Mouse (Mus musculus) thymus, adult 18-20 months (tissue): ENCODE data around the gene Pdk2.

Experiments
- DNase-seq, 2 experiments: peaks; one replicate each; pipeline ENCODE4 v3.0.0; 2022; ENCODE audit warnings: mixed read lengths in 2 of 2

Gene Pdk2

GRCm38 (mm10) chr11:95070140-95071107 lies 29.3 kb upstream of the Pdk2 start:
- DNase-seq = no peak

DNA sequence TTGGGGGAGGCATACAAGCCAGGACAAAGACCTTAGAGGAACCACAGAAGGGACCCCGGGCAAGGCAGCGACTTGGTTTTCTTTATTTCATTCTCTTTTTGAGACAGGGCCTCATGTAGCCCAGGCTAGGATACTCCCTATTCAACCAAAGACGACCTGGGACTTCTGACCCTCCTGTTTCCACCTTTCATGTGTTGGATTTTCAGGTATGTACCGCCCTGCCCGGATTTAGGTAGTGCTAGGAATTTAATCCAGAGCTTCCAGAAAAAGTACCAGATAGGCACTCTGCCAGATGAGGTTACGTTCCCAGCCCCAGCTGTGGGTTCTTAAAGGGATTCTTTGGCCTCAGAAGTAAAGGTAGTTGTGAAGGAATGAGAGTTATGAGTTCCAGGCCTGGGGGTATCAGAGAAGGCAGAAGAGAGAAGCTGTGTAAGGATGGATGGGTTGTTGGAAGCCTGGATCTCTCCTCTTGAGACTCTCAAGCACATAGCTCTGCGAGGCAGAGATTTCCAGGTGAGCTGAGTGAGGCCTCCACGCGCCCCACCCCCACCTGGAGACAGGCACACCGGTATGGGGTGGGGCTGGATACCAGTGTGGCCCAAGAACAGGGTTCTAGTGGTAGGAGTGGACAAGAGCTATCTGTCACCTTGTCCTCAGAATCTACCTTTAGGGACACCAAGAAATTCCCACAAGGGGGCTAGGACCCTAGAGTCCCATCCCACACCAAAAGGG lies 28.2 kb upstream of the Pdk2 start:
- DNase-seq = no peak

- DNase-seq = no peak
Measured at GRCm38 (mm10) chr11:95056768-95057501, 15.8 kb upstream of the Pdk2 start.

DNA sequence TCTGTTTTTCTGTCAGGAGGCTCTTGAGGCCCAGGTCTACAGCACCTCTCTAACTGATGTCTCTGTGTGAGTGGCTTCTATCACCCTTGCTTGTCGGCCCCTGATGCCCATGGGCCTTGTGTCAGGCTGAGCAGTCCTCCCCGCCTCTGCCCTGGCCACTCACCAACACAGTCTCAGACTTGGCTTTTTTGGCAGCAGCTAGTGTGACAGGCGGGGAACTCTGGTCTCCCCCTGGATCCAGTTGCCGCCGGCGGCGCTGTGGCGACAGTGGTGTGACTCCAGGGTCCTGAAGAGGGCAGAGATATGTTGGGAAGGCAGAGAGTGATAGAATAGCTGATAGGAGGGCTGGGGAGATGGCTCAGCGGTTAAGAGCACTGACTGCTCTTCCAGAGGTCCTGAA lies 11.9 kb upstream of the Pdk2 start:
- no peak for DNase-seq

GRCm38 (mm10) chr11:95046980-95047680 lies 6.0 kb upstream of the Pdk2 start:
- DNase-seq = peak in 1 of 2 experiments; percentile 35

DNA sequence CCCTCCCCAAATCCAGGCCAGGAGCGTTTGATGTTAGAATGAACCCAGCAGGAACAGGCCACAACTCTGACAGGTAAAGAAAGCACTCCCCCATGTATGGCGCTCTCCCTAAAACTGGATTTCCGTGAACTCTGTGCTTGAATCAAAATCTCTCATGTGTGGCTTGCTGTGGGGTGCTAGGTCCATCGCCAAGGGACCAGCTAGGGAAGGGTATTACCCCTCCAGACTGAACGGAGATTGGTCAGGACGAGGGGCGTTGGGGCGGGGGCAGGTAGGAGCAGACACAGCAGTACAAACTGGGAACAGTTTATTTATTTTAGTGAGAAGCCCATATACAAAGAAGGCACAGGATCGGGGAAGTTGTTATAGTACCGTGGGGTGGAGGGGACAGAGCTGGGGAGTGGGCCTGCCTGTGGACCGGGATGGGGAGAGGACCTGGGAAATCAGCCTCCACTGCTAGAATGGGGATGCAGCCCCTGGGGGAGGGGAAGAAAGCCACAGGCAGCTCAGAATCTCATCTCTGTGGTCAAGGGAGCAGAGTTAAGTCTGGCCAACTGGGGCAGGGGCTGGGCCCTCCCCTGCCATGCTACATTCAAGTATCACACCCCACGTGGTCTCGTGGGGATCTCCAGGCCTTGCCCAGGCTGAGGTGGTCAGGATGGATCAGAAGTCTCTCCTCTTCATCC lies 3.2 kb upstream of the Pdk2 start:
- no peak for DNase-seq

DNA sequence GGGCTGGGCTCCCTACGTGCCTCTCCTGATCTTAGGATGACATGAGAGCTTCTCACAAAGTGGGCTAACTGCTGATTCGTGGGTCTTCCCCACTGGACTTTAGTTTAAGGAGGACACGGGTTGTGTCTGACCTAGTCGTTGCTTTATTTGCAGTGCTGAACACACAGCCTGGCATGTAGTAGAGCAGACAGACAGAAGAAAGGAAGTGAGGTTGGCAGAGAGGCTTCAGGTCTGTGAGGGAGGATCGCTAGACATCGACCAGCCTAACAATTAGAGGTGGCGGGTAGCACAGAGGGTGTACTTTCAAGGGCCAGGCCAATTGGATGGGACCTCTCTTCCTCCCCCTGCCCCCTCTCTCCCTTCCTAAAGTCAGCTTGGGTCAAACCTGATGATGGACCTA lies 2.5 kb upstream of the Pdk2 start:
- no peak for DNase-seq

- no peak for DNase-seq
Measured at GRCm38 (mm10) chr11:95043060-95043459, 1.9 kb upstream of the Pdk2 start.

- DNase-seq = peak; percentile 20 to 39
Measured at GRCm38 (mm10) chr11:95042096-95042495, 942 bp upstream of the Pdk2 start.

- DNase-seq = peak; percentile 24 to 41
Measured at GRCm38 (mm10) chr11:95040491-95041138, 539 bp downstream of the Pdk2 start.

DNA sequence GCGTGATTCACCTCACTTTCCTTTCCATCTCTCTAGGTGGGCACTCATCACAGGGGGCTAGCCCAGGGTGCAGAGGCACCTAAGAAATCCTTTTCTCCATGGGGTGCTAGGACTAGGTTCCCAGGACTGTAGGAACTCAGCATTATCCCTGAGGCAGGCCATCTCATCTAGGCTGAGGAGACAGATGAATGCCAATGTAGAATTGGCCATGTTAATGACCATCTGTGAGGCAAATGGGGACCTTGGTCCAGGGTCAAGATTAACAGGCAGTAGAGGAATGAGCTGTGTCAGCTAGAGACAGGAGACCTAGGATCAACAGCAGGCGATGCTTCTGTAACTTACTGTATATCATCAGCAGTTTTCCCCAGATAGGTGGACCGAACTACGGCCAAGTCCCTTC lies 1.4 kb downstream of the Pdk2 start:
- no peak for DNase-seq

DNA sequence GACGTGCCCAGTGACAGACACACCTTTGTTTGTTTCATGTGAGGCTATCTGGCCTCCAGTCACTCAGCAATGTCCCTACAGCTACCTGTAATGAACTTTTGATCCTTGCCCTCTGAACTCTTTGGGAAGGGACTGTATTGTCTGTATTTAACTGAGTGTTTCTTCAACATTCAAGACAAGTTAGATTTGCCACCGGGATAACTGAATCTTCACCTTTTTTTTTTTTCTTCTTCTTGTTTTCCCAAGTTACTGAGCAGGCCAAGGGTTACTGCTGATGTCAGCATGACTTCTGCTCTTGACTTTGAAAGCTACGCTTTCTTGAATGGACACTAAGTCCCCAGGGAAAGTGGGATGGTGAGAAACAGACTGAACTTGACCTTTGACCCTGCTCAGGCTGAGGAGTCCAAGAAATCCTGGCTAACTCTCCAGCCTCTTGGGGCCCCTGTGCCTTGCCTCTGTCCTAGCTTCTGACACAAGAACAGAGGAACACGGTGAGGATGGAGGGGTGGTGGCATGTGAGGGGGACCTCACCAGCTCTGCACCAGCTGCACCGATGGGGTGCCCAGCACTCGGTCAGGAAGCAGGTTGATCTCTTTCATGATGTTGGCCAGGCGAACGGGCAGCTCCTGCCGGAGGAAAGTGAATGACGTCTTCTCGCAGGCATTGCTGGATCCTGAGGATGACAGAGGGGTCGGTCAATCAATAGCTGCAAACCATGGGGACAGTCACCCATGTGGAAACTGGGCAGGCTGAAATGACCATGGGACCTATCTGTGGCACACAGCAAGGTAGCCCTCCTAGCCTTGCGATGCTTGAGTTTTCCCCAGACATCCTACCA lies 2.1 kb downstream of the Pdk2 start:
- no peak for DNase-seq

DNA sequence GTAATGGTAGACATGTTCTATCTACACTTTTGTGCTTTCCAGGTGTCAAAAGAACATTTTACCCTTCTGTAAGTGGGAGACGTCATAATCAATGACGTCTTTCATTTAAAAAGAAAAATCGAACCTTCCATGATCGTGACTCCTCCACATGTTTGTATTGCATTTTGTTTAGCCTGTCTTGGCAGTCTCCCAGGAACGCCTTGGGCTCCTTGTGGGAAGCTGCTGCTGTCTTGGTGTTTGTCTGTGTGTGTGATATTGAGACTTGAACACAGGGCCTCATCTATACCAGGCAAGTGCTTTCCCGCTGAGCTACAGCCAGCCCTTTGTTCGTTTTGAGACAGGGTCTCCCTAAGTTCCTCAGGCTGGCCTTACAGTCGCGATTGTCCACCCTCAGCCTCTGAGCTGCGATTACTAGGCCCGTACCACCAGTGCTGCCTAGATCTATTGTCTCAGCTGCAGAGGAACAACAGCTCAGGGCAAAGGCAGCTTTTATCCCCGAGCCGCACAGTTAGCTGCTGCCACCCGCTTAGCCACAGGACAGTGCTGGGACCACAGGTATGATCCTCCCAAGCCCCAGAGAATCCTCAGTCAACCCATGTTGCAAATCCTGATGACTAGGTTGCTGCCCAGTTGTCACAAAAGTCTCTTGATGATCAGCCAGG lies 2.9 kb downstream of the Pdk2 start:
- DNase-seq = no peak

- no peak for DNase-seq
Measured at GRCm38 (mm10) chr11:95037306-95037705, 3.8 kb downstream of the Pdk2 start.

DNA sequence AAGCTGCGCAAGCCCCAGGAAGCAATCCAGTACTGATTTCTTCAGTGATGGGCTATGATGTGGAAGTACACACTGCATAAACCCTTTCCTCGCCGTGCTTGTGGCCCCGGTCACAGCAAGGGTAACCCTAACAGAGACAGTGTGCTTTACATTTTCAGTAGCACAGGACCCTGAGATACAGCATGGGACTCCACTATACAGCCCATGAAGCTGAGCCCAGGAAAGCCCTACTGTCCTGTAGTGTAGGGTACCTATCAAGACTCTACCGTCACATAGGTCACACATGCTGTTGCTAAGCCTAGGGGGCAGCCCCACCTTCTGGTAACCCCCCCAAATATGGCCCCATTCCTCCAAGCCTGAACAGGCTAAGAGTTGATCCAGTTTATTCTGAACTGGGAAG lies 4.6 kb downstream of the Pdk2 start:
- no peak for DNase-seq

DNA sequence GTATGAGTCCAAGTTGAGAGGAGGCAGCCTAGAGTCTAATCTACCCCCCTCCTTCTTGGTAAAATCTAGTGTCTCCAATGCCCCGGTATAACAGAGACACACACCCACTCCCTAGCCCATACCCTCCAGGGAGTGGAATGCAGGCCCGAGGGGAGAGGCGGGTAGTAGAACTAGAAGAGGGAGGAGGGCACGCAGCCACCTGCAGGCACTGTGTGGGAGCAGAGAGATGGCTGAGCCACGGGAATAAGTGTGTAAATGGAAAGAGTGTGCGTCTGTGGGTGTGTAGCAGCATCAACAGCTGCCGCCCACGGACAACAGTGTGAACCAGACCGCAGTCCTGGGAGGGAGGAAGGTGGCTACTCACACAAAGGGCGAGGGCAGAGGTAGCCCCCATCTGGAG lies 6.3 kb downstream of the Pdk2 start:
- DNase-seq = no peak

DNA sequence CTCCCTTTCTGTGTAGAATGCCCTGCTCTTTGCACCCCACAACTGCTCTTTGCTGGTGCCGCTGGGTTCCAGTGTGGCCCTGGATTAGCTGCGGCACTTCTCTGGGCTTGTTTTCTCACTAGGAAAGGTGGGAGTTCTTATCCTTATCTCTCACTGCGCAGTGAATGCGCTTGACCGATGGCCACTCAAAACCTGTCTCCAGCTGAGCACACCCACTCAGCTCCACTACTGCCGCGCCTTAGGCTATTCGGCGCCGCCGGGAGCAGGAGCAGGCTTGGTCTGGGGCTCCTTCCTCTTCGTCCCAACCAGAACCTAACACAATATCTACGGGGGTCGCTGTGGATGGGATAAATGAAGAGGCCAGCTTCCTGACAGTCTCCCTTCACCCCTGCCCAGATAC lies 7.5 kb downstream of the Pdk2 start:
- no peak for DNase-seq

DNA sequence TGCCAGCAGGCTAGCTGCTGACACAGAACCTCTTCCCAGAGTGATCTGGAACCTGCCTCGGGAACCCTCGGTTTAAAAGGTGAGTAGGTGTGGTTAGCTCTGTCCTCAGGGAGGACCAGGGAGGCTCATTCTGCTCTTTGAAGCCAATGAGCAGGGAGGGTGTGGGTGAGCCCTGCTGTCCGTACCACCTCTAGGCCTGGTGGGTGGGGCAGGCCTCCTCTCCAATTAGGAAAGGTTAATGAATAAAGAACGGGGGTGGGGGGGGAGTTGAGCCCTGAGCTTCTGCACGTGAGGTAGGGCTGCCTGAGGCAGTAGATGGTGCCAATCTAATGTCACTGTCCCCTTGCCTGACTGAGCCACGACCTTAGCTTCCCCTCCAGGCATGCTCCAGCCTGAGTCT lies 8.2 kb downstream of the Pdk2 start:
- no peak for DNase-seq

- DNase-seq = no peak
Measured at GRCm38 (mm10) chr11:95027850-95028470, 13.2 kb downstream of the Pdk2 start.

DNA sequence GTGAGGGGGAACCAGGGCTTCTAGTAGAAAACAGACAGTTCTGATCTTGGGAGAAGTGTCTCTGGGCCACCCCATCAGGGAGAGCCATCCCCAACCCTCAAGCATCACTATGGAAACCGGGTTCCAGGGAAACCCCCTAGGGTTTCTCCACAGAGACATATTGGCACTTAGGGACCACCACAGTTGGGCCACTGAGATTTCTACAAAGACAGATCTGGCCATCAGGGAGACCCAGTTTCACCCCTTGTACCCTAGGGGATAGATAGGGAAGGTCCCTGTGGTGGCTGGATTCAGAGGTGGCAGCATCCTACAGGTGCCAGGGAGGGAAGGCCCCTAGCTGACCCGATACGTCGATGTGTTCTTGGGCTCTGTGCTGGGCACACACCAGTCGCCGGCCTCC lies 14.3 kb downstream of the Pdk2 start:
- no peak for DNase-seq
